Mouse (Mus musculus): ENCODE results near the gene Tmem135. TPM values are rescaled to one million over a fixed set of nuclear protein-coding genes. Genes with fewer than 3 reads are reported as not detected.

Tmem135 gene
- total and polyA plus RNA-seq, 3 experiments: 7.4 to 33.9 TPM; not detected in 1

DNA sequence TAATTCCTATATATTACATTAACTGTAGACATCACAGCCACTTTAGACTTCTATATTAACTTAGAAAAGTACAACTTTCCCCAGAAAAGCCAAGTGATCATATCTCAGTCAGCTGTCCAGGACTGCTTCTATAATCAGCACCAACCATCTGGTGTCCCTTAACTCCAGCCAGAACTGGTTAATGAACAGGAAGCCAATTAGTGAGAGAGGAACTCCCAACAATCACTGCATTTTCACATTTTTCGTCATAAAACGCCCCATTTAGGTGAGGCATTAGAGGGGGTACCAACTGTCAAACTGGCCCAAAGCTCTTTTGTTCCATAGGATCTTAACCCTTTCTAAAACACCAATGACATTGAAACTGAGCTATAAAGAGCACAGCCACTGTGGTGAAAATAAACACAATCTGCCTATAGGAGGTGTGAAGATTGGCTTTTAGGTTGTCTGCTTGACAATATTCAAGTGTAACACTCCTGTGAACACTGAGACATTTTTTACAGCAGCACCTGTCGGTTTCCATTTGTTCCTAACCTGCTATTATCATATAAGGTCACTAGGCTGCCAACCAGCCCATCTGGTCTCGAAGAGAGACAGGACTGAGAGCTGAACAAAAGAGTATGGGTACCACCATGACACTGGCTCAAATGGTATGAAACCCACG, 263.3 kb downstream of the Tmem135 start:
- TF ChIP-seq ZC3H11A (IDR thresholded peaks at IDR 0.05; ENCODE audit: low read depth, low read length): no peak
- DNase-seq (ENCODE audit: low read depth, low spot score): no peak
- no peaks in the 10 kb centered on the region for H3K27me3 ChIP-seq (ENCODE audit: control insufficient read depth in 1 of 2, insufficient read depth in 2 of 2, low read length in 2 of 2)
- no peak overlapping the region for H3K4me3 ChIP-seq (ENCODE audit: control insufficient read depth in 1 of 2, insufficient read depth in 1 of 2, low read depth in 2 of 2, low read length in 2 of 2)
- peaks cover 0 to 4% of the 10 kb centered on the region in 2 experiments; a peak in 2 of 4 replicates for H3K4me1 ChIP-seq (ENCODE audit: control insufficient read depth in 1 of 2, insufficient read depth in 2 of 2, low read length in 2 of 2)
- H3K9me3 ChIP-seq (replicated peaks; ENCODE audit: insufficient read depth, low read length): no peaks in the 10 kb centered on the region
- no peak overlapping the region for H3K9ac ChIP-seq (ENCODE audit: control insufficient read depth, low read depth, low read length, poor library complexity, severe bottlenecking)
- no peak overlapping the region for H3K27ac ChIP-seq (ENCODE audit: control insufficient read depth, low read depth, low read length)
- H3K79me2 ChIP-seq (ENCODE audit: control insufficient read depth, insufficient read depth, low read length, poor library complexity): no peaks in the 10 kb centered on the region
- peaks cover 0 to 2% of the 10 kb centered on the region in 2 experiments; a peak in 1 of 4 replicates for H3K36me3 ChIP-seq (ENCODE audit: control insufficient read depth in 1 of 2, insufficient read depth in 2 of 2, low read length in 2 of 2)

DNA sequence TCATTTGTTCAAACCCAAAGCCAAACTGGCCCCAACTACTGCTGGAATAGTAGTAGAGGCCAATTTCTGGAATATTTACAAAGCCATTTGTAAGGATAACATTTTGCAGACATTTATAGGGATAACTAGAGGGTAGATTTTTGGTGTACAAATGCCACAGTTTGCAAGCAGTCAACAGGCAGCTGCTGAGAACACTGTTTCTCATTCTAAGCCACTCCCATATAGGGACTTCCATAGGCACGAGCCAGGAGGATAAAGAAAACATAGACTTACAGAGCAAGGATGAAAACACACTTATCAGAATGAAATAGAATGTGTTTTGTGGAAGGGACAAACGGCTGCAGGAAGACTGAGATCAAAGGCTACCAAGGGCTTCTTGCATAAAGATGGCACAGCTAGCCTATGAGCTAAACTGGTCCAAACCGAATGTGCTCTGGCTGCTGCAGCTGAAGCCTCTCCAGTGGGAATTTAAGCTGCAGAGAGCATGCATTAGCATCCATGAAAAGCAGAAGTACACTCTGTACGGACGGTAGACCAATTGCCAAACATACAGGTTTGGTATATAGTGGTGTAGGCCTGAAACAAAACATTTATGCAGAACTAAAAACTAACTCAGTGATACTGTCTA, 269.0 kb downstream of the Tmem135 start:
- TF ChIP-seq MAFK (IDR thresholded peaks at IDR 0.05; ENCODE audit: borderline replicate concordance, low read depth, low read length) (no peak), MAX (IDR thresholded peaks at IDR 0.05; ENCODE audit: low read length) (no peak), MYB (IDR thresholded peaks at IDR 0.05; ENCODE audit: low read depth, low read length) (no peak), GATA1 (IDR thresholded peaks at IDR 0.05; ENCODE audit: low read depth, low read length) (no peak), BHLHE40 (IDR thresholded peaks at IDR 0.05; ENCODE audit: borderline replicate concordance, low read depth, low read length) (no peak), ZKSCAN1 (IDR thresholded peaks at IDR 0.05; ENCODE audit: low read depth, low read length) (no peak), TAL1 (IDR thresholded peaks at IDR 0.05; ENCODE audit: low read length) (no peak), SIN3A (IDR thresholded peaks at IDR 0.05; ENCODE audit: low read length) (no peak), MYC (IDR thresholded peaks at IDR 0.05; ENCODE audit: low read depth, low read length) (no peak), TBP (IDR thresholded peaks at IDR 0.05; ENCODE audit: low read depth, low read length) (no peak), USF2 (IDR thresholded peaks at IDR 0.05; ENCODE audit: borderline replicate concordance in 1 of 2, insufficient read depth in 1 of 2, low read depth in 1 of 2, low read length in 2 of 2) (no peak), CHD1 (IDR thresholded peaks at IDR 0.05; ENCODE audit: low read depth, low read length) (no peak)
- H3K36me3 ChIP-seq (ENCODE audit: control insufficient read depth in 1 of 2, insufficient read depth in 2 of 2, low read length in 2 of 2): no peaks in the 10 kb centered on the region
- H3K9ac ChIP-seq (ENCODE audit: control insufficient read depth, low read depth, low read length, poor library complexity, severe bottlenecking): no peak overlapping the region
- no peaks in the 10 kb centered on the region for H3K79me2 ChIP-seq (ENCODE audit: control insufficient read depth, insufficient read depth, low read length, poor library complexity)
- H3K9me3 ChIP-seq (replicated peaks; ENCODE audit: insufficient read depth, low read length): no peaks in the 10 kb centered on the region
- H3K27ac ChIP-seq (ENCODE audit: control insufficient read depth, low read depth, low read length): no peak overlapping the region
- H3K4me1 ChIP-seq (ENCODE audit: control insufficient read depth in 1 of 2, insufficient read depth in 2 of 2, low read length in 2 of 2): no peaks in the 10 kb centered on the region
- H3K27me3 ChIP-seq (ENCODE audit: control insufficient read depth in 1 of 2, insufficient read depth in 2 of 2, low read length in 2 of 2): no peaks in the 10 kb centered on the region
- H3K4me3 ChIP-seq (ENCODE audit: control insufficient read depth in 1 of 2, insufficient read depth in 1 of 2, low read depth in 2 of 2, low read length in 2 of 2): no peak overlapping the region
- no peak for DNase-seq (ENCODE audit: low read depth, low spot score)
